Mouse (Mus musculus) lung, postnatal 4 days (tissue): ENCODE measurements at regions not wholly inside any gene's neighbourhood (a gene's known extent, or its start where the extent isn't known, plus 50 kb on each side); places are given as distances from the start of the nearest gene placed in this dataset.
"Not testable (repeated sequence)": the region's sequence is repeated elsewhere in the genome, so short reads cannot be mapped to it uniquely, and the experiment has no call there.

ENCODE experiments used
- DNase-seq, 2 experiments: peaks; one replicate each; pipeline ENCODE4 v3.0.0; 2021

GRCm38 (mm10) chr15:90400326-90401280 is 176.5 kb downstream of the Alg10b start:
- DNase-seq = no peak

DNA sequence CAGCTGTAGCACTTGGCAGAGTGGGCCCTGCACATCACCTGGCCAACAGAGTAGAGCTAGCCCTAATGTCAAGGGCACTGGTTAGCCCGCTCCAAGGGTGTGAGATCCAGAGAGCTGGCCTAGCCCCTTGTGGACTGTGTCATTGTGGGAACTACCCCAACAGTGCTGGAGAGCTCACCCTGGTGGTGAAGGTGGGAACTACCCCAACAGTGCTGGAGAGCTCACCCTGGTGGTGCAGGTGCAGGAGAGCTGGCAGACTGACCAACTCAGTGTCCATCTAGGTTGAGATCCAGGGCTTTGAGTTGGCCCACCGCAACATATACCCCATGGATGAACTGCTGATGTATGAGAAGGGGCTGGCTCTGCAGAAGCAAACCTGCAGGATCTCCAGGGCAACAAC is 196.7 kb downstream of the Alg10b start:
- peak in 1 of 2 experiments; percentile 6 for DNase-seq

- no peak for DNase-seq
These were observed 198.1 kb downstream of the Alg10b start for GRCm38 (mm10) chr15:90422122-90422614.

GRCm38 (mm10) chr15:90431048-90431447 is 206.9 kb downstream of the Alg10b start:
- DNase-seq = not testable (repeated sequence)

DNA sequence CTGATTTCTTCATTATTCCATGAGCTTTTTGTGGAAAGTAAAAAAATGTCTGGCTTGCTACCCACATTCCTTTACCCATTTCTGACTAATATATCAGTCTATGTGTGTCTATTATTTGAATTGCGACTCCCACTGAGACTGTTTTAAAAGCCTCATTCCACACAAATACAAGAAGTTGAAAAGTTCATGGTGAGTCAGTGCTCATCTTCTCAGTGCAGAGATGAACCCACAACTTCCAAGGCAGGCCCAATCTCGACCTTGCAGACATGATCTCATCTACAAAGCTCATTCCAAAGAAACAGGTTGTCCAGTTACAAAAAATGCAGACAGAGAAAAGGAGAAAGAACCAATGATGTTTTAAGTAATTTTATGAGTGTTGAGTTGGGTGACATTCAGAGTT is 208.0 kb downstream of the Alg10b start:
- no peak for DNase-seq

DNA sequence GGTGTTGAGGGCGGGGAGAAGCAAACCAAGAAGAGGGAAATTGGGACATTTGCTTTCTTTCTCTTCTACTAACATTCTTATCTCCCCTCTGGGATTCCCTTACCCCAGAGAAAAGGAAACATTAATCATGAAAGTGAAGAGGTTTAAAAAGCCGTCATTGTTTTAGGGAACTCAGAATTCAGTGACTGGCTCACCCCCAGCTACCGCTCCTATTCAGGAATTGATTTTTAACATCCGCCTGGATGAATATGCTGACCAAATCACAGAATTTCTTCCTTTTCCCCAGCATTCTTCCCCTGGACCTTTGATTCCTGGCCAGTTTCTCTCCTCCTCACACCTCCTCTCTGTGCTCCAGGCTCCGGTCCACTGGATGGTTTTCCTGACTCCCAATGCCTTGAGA is 211.2 kb downstream of the Alg10b start:
- no peak for DNase-seq
